Mouse (Mus musculus): ENCODE results near the gene Trim15. TPM values are rescaled to one million over a fixed set of nuclear protein-coding genes. Genes with fewer than 3 reads are reported as not detected.
A peak's percentile ranks its signal among the peaks of the same experiment; 100 is the strongest.

Gene Trim15
- total and polyA plus RNA-seq, 3 experiments: 0.07 TPM; not detected in 2

- TF ChIP-seq ELF1 (IDR thresholded peaks at IDR 0.05; ENCODE audit: low read depth, low read length) (no peak), MXI1 (IDR thresholded peaks at IDR 0.05; ENCODE audit: low read depth, low read length) (no peak), ZC3H11A (IDR thresholded peaks at IDR 0.05; ENCODE audit: low read depth, low read length) (peak; percentile 53), SMC3 (IDR thresholded peaks at IDR 0.05; ENCODE audit: low read depth, low read length) (peak; percentile 79), CTCF (IDR thresholded peaks at IDR 0.05 in 2 of 3, conservative IDR thresholded peaks at IDR 0.05 in 1 of 3; ENCODE audit: control insufficient read depth in 1 of 3, insufficient read depth in 1 of 3, low read depth in 2 of 3, low read length in 3 of 3, poor library complexity in 1 of 3, severe bottlenecking in 1 of 3) (peak; percentile 65 to 72 (median 70)), RCOR1 (IDR thresholded peaks at IDR 0.05; ENCODE audit: low read depth, low read length) (no peak), MAZ (IDR thresholded peaks at IDR 0.05; ENCODE audit: low read depth, low read length) (no peak), EP300 (IDR thresholded peaks at IDR 0.05; ENCODE audit: low read depth in 1 of 2, low read length in 2 of 2) (no peak), TBP (IDR thresholded peaks at IDR 0.05; ENCODE audit: low read depth, low read length) (no peak), POLR2AphosphoS2 (IDR thresholded peaks at IDR 0.05; ENCODE audit: low read length) (no peak), ZNF384 (IDR thresholded peaks at IDR 0.05; ENCODE audit: low read depth, low read length) (peak; percentile 51; the same call in 1 of the 2 replicates), RAD21 (IDR thresholded peaks at IDR 0.05; ENCODE audit: low read depth, low read length) (peak; percentile 31)
Observed at GRCm38 (mm10) chr17:36914108-36914507, 47.1 kb upstream of the Trim15 start.

GRCm38 (mm10) chr17:36912031-36912430 is 45.0 kb upstream of the Trim15 start:
- Histone ChIP-seq H3K4me3 (ENCODE audit: control insufficient read depth in 1 of 2, insufficient read depth in 1 of 2, low read depth in 2 of 2, low read length in 2 of 2) (no peak overlapping the region), H3K4me1 (ENCODE audit: control insufficient read depth in 1 of 2, insufficient read depth in 2 of 2, low read length in 2 of 2) (no peaks in the 10 kb centered on the region)
- TF ChIP-seq CHD1 (IDR thresholded peaks at IDR 0.05; ENCODE audit: low read depth, low read length): no peak
- TF ChIP-seq ZMIZ1 (IDR thresholded peaks at IDR 0.05; ENCODE audit: low read depth, low read length): no peak
- no peak for TF ChIP-seq CTCF (IDR thresholded peaks at IDR 0.05 in 2 of 3, conservative IDR thresholded peaks at IDR 0.05 in 1 of 3; ENCODE audit: control insufficient read depth in 1 of 3, insufficient read depth in 1 of 3, low read depth in 2 of 3, low read length in 3 of 3, poor library complexity in 1 of 3, severe bottlenecking in 1 of 3)
- no peak for TF ChIP-seq POLR2AphosphoS2 (IDR thresholded peaks at IDR 0.05; ENCODE audit: low read length)
- TF ChIP-seq POLR2AphosphoS5 (IDR thresholded peaks at IDR 0.05; ENCODE audit: borderline replicate concordance, low read depth, low read length): no peak
- TF ChIP-seq MYC (IDR thresholded peaks at IDR 0.05; ENCODE audit: low read depth, low read length): no peak
- TF ChIP-seq ZNF384 (IDR thresholded peaks at IDR 0.05; ENCODE audit: low read depth, low read length): no peak

More at GRCm38 (mm10) chr17:36914108-36914507, 47.1 kb upstream of the Trim15 start:
- Histone ChIP-seq H3K4me1 (ENCODE audit: control insufficient read depth in 1 of 2, insufficient read depth in 2 of 2, low read length in 2 of 2) (no peaks in the 10 kb centered on the region), H3K9ac (ENCODE audit: control insufficient read depth, low read depth, low read length, poor library complexity, severe bottlenecking) (no peak overlapping the region), H3K36me3 (ENCODE audit: control insufficient read depth in 1 of 2, insufficient read depth in 2 of 2, low read length in 2 of 2) (no peaks in the 10 kb centered on the region), H3K9me3 (replicated peaks; ENCODE audit: insufficient read depth, low read length) (no peaks in the 10 kb centered on the region), H3K79me2 (ENCODE audit: control insufficient read depth, insufficient read depth, low read length, poor library complexity) (no peaks in the 10 kb centered on the region), H3K4me3 (ENCODE audit: control insufficient read depth in 1 of 2, insufficient read depth in 1 of 2, low read depth in 2 of 2, low read length in 2 of 2) (no peak overlapping the region), H3K27me3 (ENCODE audit: control insufficient read depth in 1 of 2, insufficient read depth in 2 of 2, low read length in 2 of 2) (peaks cover 6 to 7% of the 10 kb centered on the region in 2 experiments), H3K27ac (ENCODE audit: control insufficient read depth, low read depth, low read length) (no peak overlapping the region)
- DNase-seq (ENCODE audit: low read depth, low spot score): peak; percentile 79

More at GRCm38 (mm10) chr17:36912031-36912430, 45.0 kb upstream of the Trim15 start:
- DNase-seq (ENCODE audit: low read depth, low spot score): no peak
- H3K36me3 ChIP-seq (ENCODE audit: control insufficient read depth in 1 of 2, insufficient read depth in 2 of 2, low read length in 2 of 2): no peaks in the 10 kb centered on the region
- no peak overlapping the region for H3K27ac ChIP-seq (ENCODE audit: control insufficient read depth, low read depth, low read length)
- no peaks in the 10 kb centered on the region for H3K79me2 ChIP-seq (ENCODE audit: control insufficient read depth, insufficient read depth, low read length, poor library complexity)
- no peak overlapping the region for H3K9ac ChIP-seq (ENCODE audit: control insufficient read depth, low read depth, low read length, poor library complexity, severe bottlenecking)
- no peaks in the 10 kb centered on the region for H3K9me3 ChIP-seq (replicated peaks; ENCODE audit: insufficient read depth, low read length)
- H3K27me3 ChIP-seq (ENCODE audit: control insufficient read depth in 1 of 2, insufficient read depth in 2 of 2, low read length in 2 of 2): peaks cover 4% of the 10 kb centered on the region in 2 experiments
